Mouse (Mus musculus): ENCODE measurements around the gene Clec11a.

Clec11a gene

DNA sequence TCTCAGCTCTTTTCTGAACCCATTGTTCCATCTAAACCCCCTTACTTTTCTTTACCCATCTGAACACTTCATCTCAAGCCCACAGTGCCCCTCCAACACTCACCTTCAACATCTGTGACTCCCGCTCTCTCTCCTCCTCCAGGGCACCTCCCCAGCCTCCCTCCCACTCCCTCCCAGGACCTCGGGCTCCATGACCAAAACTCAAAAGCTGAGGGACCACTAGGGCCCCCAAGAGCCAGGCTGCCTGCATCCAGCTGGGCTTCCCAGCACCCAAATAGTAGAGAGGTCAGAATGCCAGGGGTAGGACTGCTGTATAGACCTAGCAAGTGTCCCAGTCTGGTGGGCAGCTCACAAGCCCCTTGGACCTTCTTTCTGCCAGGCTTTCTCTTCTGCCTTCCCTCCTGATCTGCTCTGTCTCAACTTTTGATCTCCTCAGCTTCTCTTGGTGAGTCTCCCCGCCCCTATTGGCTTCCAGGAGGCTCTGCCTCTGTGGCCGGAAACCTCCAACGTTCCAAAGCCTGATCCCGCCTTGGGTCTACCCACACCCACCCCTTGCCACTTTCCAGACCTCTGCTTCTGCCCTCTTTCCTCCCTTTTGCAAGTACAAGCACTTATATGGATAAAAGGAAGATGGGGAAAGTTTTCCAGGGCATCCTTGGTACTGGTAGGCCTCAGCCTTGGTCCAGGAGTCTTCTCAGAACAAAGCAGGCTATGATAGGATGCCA is at the start of gene Clec11a:
Gene Clec11a (minus strand): TSS at position 387 of the 725 bp plus-strand sequence.
- DNase-seq (ENCODE audit: low read depth, low spot score) = no peak

DNA sequence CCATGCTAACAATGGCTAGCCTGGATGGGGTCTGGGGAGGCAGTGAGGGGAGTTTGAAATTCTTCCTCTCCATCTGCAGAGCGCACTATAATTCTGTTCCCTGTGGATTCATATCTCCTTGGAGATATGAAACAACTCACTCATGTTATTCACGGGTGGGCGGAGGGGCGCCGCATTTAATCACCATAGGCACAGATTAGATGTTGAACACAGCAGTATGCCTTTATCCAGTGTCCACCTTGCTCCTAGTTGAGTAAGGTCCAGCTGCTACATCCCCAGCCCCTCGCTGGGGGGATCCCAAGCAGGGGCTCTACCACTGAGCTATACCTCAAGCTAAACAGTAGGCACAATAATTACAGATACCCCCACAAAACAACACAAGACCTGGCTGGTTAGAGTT is 48.7 kb upstream of the Clec11a start:
- no peak for DNase-seq (ENCODE audit: low read depth, low spot score)

DNA sequence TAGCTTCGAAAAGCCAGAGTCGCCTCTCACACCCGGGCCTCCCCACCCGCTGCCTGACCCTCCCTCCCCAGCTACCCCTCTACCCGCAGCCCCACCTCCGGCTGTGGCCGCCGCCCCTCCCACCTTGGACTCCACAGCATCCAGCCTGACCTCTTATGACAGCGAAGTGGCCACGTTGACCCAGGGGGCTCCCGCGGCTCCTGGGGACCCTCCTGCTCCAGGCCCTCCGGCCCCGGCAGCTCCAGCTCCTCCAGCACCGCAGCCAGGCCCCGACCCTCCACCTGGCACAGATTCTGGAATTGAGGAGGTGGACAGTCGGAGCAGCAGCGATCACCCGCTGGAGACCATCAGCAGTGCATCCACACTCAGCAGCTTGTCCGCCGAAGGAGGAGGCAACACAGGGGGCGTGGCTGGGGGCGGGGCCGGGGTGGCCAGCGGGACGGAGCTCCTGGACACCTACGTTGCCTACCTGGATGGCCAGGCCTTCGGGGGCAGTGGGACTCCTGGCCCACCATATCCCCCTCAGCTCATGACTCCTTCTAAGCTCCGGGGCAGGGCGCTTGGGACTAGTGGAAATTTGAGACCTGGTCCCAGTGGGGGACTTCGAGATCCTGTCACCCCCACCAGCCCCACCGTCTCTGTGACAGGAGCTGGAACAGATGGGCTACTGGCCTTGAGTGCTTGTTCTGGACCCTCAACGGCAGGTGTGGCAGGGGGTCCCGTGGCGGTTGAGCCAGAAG is 47.1 kb upstream of the Clec11a start:
- no peak for DNase-seq (ENCODE audit: low read depth, low spot score)

DNA sequence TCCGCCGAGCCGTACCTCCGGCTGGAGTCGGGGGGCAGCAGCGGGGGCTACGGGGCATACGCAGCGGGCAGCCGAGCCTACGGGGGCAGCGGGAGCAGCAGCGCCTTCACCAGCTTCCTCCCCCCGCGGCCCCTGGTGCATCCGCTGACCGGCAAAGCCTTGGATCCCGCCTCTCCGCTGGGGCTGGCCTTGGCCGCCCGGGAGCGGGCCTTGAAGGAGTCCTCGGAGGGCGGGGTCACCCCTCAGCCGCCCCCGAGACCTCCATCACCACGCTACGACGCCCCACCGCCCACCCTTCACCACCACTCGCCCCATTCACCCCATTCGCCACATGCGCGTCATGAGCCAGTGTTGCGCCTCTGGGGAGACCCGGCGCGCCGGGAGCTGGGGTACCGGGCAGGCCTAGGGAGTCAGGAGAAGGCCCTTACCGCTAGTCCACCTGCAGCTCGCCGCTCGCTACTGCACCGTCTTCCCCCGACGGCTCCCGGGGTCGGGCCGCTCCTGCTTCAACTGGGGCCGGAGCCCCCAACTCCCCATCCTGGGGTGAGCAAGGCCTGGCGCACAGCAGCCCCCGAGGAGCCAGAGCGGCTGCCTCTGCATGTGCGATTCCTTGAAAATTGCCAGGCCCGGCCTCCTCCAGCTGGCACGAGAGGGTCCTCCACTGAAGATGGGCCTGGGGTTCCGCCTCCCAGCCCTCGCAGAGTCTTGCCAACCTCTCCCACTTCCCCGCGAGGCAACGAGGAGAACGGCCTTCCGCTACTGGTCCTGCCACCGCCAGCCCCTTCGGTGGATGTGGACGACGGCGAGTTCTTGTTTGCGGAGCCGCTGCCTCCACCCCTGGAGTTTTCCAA is 46.3 kb upstream of the Clec11a start:
- DNase-seq (ENCODE audit: low read depth, low spot score) = no peak

DNA sequence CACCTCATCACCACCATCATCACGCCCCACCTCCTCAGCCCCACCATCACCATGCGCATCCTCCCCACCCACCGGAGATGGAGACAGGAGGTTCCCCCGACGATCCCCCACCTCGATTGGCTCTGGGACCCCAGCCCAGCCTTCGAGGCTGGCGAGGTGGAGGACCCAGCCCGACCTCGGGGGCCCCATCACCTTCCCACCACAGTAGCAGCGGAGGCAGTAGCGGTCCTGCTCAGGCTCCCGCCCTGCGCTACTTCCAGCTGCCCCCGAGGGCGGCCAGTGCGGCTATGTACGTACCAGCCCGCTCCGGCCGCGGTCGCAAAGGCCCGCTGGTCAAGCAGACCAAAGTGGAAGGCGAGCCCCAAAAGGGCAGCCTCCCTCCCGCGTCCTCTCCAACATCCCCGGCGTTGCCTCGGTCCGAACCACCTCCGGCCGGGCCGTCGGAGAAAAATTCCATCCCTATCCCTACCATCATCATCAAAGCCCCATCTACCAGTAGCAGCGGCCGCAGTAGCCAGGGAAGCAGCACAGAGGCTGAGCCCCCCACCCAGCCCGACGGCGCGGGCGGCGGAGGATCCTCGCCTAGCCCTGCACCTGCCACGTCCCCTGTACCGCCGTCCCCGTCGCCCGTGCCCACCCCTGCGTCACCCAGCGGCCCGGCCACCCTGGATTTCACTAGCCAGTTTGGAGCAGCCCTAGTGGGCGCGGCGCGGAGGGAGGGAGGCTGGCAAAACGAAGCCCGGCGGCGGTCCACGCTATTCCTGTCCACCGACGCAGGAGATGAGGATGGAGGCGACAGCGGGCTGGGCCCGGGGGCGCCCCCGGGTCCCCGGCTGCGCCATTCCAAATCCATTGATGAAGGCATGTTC is 45.4 kb upstream of the Clec11a start:
- DNase-seq (ENCODE audit: low read depth, low spot score) = no peak

DNA sequence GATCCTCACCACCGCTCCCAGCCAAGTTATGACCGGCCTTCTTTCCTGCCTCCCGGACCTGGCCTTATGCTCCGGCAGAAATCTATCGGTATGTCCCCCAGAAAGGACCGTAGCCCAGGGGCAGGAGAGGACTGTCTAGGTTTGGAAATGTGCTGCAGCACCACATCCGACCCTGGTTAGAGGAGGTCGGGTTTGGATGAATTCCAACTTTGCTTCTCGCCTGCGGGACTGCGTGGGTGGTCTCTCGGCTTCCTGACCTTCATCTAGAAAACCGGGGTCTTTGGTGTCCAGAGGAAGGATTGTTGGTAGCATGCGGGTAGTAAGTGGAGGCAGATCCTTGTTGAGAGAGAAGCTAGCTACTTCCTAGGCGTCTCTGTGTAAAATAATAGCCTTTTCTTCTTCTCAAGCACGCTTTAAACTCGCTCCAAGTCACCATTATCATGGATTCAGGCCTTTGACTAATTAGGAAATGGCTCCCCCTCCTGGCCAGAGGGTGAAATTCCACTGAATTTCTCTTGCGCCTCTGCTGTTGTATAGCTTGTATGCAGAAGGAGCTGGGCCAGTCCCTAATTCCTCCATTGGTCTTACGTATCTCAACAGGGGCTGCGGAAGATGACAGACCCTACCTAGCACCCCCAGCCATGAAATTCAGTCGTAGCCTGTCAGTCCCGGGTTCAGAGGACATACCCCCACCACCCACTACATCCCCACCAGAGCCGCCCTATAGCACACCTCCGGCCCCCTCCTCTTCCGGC is 44.4 kb upstream of the Clec11a start:
- peak; percentile 79 for DNase-seq (ENCODE audit: low read depth, low spot score)

DNA sequence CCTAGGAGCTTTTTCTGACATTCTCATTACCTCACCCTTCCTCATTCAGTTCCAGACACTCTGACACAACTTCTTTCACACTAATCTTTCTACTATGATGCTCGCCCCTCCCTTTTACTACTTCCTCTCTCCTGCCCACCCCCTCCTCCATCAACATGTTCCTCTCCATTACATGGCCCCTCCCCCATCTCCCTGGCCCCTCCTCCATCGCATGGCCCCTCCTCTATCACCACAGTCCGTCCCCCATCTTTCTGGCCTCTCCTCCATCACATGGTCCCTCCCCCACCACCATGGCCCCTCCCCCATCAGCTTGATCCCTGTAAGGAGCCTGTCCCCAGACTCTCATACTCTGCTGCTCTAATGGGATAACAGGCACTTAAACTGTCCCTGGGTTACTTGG is 42.3 kb upstream of the Clec11a start:
- DNase-seq (ENCODE audit: low read depth, low spot score) = no peak

DNA sequence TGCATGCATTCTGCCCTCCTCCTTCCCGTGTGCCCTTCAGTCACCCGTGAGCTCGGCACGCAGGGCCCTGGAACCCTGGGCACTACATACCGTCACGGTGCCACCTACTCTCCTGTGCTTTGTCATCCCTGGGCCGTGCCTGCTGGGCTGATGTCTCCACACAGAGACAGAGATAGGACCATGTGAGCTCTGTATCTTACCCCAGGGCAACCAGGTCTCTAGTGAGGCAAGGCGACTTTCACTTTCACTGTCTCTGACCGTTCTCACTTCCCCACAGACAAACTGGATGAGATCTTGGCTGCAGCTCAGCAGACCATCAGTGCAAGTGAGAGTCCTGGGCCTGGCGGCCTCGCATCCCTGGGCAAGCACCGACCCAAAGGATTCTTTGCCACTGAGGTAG is 37.9 kb upstream of the Clec11a start:
- no peak for DNase-seq (ENCODE audit: low read depth, low spot score)

DNA sequence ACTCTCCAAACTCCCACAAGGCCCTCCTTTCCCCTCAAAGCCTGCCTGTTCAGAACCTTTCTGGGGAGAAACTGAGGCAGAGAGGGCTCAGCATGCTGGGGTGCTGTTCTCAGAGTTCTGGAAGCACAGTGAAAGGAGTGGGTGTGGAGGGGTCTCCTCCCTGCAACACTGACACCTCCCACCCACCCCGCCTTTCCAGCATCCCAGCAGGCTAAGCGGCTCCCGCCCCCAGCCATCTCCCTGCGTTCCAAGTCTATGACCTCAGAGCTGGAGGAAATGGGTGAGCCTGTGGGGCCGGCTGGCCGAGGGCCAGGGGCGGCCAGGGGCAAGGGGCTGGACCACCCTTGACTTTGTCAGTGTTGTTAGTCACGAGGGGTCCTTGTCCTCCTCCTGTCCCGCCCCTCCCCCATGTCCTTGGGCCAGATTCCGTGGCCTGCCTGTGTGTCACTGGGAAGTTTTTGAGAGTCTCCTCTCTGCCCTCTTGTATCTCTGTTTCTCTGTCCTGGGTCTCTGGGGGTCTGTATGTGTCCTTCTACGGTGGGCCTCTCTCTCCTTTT is 36.8 kb upstream of the Clec11a start:
- no peak for DNase-seq (ENCODE audit: low read depth, low spot score)

DNA sequence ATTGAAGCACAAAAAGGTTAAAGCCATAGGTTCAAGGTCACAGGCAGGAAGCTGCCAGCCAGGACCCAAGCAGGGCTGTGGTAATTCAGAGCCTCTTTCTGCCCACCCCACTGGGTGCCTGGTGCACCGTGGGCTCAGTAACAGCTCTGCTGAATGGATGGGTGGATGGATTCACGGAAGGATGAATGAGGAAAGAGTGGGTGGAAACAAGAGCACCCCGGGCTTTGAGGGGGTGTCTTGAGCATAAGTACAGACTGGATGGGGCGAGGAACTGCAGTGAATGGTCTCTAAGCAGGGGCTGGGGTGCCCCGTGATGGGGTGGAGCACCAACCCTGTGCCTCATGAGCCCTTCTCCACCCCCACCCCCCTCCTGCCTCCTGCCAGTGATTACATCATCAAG is 35.0 kb upstream of the Clec11a start:
- DNase-seq (ENCODE audit: low read depth, low spot score) = no peak

DNA sequence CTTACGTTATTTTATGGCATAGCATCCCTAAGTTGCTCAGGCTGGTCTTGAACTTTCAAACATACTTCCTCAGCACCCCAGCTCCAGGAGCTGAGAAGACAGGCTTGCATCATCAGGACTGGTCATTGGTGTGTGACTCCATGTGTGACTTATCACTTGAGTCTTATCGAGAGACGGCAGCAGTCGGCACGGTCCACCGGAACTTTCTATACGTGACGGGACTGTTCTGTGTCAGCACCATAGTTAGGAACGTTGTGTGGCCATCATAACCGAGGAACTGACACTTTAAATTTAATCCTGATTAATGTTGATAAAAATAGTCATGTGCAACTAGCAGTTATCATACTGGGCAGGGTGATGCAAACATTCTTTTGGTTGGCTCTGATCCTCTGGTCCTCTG is 34.4 kb upstream of the Clec11a start:
- DNase-seq (ENCODE audit: low read depth, low spot score) = no peak

DNA sequence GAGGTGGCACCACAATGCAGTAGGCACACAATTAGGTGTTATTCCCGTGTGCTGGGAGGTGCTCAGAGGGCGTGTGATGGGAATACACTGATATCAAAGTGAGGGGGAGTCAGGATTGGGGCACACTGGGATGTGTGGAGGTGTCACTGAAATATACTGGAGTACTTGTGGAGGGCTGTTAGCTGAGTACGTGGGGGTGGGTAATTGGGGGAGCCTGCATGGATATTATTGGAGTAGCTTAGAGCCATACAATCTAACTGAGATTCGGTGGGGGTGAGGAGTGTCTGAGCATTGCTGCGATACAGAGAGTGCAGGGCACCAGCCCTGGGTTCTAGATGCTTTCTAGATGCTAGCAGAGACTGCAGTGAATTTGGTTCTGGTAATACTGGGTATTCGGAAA is 33.5 kb upstream of the Clec11a start:
- DNase-seq (ENCODE audit: low read depth, low spot score) = no peak

DNA sequence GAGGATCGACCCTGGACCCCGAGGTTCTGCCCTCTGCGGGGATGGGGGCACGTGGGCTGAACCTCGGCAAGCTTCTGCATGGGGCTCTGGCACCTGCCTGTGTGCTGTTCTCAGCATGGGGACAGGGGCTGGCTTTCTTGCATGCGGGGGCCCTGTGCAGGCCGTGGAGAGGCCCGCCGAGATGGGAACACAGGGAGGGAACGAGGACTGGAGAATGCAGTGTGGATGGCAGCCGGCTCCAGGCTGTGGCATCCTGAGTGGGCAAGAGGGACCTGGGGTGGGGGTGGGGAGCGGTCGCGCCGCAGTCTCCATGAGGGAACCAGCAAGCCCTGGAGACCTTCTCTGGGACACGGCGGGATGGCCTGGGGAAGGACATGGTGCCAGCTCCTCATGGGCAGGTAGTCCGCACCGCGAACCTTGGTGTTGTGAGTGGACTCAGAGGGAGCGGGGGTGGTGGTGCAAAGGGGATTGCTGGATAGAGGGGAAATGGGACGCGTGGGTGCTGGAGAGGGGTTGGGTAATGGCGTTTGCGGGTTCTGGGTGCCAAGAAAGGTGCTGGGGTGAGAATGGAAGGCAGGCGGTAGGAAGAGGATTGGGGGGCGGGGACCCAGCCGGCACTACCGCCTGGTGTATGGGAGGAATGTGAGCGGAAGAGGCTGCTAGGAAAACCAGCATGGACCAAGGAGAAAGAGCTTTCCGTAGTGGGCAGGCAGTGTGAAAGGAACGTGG is 30.6 kb upstream of the Clec11a start:
- no peak for DNase-seq (ENCODE audit: low read depth, low spot score)

DNA sequence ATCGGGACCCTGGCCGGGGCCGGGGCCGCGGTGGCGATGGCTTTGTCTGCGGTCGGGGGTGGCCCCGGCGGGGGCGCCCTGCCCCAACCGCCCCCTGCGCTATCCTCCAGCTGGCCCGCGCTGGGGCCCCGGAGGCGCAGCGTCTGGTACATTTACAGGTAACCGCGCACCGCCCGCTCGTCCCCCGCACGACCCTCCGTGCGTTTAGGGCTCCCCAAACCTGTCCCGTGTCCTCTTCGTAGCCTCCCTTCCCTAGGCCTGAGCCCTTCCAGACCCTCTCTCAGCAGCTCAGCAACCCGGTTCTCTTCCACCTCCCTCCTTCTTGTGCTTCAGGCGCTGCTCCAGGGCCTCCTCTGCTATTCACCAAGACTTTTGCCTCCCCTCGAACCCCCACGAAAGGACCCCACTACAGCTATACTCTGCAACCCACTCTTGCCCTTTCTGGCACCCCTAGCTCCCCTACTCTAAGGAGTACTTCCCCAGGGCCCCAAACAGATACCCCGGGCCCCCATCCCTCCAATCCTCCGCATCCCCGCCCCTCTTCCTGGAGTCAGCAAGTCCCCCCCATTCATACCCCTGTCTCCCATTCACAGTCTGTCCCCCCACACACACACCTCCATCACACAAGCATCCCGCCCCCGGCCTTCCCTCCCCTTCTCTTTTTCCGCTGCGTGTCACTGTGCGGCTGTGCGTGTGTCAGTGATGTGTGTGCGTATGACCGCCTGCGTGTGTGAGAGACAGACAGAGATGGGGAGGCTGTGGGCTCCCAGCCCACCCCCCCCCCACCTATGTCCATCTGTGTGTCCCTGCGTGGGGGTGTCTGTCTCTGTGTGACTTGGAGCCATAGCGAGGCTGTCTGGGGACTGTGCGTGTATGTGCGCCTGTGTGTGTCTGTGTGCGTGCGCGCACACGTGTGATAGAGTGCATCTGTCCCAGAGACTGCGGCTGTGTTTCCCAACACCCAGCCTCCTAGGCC is 29.6 kb upstream of the Clec11a start:
- no peak for DNase-seq (ENCODE audit: low read depth, low spot score)

DNA sequence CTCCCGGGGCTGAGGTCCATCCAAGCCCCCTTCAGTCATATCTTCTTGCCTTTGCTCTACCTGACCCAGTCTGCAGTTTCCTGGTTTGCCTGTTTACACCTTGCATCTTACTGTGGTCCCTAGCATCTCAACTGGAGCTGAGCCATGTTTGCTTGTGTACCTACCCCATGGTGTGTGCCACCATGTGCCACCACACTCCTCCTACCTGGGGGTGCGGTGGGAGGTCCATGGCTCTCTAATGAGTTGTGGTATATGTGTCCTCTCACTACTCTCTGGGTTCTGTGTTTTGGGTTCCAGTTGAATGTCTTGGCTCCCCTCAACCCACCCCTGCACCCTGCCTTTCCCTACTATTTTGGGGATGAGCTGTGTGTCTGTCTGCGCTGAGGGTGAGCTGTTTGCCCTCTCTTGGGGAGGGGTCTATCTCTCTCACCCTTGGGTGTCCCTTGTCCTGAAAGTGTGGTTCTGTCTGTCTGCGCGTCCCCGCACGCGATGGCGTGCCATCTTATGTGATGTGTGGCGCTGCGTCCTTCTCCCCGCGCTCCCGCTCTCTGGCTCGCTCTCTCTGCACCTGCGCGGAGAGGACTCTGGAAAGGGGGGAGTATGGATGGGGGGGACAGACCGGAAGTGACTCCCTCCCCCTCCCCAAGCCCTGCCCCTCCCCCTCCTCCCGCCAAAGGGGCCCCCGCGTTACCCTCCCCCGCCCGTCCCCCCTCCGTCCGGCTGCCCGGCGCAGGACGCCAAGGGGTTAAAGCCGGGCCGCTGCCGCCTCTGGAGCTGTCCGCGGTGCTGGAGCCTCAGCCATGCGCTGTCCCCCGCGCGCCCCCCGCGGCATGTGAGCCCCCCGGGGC is 28.6 kb upstream of the Clec11a start:
- no peak for DNase-seq (ENCODE audit: low read depth, low spot score)

DNA sequence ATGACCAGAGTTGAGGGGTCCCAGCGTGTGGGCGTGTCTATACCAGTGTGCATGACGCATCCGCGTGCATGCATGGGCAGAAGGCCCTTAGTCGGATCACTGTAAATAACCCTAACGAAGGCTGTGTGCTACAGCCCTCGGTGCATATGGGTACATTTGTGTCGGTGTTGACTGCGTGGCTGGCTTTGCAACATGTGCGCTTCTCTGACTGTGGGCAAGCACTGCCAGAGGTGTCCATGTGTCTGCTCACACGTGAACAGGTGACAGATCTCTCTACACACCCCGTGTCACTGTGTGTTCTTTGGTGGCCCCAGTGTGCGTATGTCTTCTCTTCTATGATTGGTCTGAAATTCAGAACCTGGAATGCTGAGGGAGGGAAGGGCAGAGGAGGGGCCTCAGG is 27.4 kb upstream of the Clec11a start:
- DNase-seq (ENCODE audit: low read depth, low spot score) = no peak

DNA sequence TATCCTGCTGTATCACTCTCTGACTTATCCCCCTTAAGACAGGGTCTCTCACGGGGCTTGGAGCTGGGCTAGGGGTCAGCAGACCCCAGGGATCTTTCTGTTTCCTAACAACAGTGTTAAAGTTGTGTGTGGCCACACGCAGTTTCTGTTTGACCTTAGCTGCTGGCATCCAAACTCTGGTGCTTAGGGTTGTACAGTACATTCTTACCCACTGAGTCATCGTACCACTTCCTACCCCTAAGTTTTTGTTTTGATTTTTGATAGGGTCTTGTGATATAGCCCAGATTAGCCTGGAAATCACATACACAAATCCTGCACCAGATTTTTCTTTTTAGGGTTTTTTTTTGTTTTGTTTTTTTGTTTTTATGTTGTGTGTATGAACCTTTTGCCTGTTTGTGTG is 25.6 kb upstream of the Clec11a start:
- no peak for DNase-seq (ENCODE audit: low read depth, low spot score)

DNA sequence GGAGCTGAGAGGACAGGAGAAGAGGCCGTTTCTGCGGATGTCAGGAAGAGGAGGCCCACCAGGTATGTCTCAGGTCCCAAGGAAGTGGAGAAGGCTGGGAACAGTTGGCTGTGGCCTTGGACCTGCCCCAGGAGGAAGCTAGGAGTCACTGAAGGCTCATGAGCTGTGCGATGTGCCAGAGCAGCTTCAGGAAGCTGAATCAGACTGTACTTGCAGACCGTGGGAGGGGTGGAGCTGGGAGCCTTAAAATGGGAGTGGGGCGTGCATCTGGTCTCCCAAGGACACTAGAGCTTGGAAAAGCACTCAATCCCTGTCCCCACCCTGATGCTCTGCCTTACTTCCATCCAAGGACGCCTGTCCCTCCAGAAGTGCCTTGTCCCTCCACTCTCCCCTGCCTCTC is 19.9 kb upstream of the Clec11a start:
- DNase-seq (ENCODE audit: low read depth, low spot score) = no peak
